Mouse (Mus musculus): Measurements from ENCODE around the gene Tspyl2.
A peak's percentile ranks its signal among the peaks of the same experiment; 100 is the strongest.

DNA sequence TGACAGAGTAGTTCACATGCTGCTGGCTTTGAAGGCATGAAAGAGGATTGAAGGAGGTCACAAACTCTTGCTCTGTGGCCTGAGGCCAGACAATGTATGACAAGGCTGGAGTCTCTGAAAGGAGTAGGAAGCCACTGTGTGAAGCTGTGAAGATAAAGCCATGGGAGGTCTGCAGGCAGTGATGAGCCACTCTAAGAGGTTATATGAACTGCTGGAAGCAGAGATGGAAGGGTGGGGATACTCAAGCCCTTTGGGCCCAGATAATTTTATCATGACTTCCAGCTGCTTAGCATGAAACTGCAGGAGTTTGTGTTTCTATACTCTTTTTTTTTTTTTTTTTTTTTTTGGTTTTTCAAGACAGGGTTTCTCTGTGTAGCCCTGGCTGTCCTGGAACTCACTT, 34.9 kb downstream of the Tspyl2 start:
- TF ChIP-seq TAL1 (IDR thresholded peaks at IDR 0.05; ENCODE audit: low read length) (peak; percentile 79), GATA1 (IDR thresholded peaks at IDR 0.05; ENCODE audit: low read length) (peak; percentile 76)
